Mouse (Mus musculus) hematopoietic multipotent progenitor cell, adult 10-12 weeks (in vitro differentiated cells): ENCODE data around the gene Npr2. TPM values are rescaled to one million over a fixed set of nuclear protein-coding genes. Genes with fewer than 3 reads are reported as not detected.

Experiments
- polyA plus RNA-seq: library from polyadenylated mRNA; stranded (reverse); fragments of >175 nt; gene quantifications from 2 replicates; pipeline ENCODE4 v1.2.3, GENCODE M21; 2012; ENCODE audit warnings: low replicate concordance

Npr2 gene
- polyA plus RNA-seq, result 0.38 and 0.63 TPM in 2 replicates

GRCm38 (mm10) chr4:43631046-43631955, at the start of gene Npr2:
Gene Npr2, plus strand, starts transcription at chr4:43631935.

GRCm38 (mm10) chr4:43584444-43585416, 47.0 kb upstream of the Npr2 start, which contains the start of gene Msmp:
Gene Msmp, minus strand, starts transcription at chr4:43584494.

GRCm38 (mm10) chr4:43653161-43654015, 21.7 kb downstream of the Npr2 start, which contains the start of gene Spag8:
Gene Spag8, minus strand, starts transcription at chr4:43653594.

GRCm38 (mm10) chr4:43656339-43657109, 24.8 kb downstream of the Npr2 start, which contains the start of gene Hint2:
Gene Hint2, minus strand, starts transcription at chr4:43656466.

GRCm38 (mm10) chr4:43668782-43669427, 37.2 kb downstream of the Npr2 start, which contains the start of the genes Tmem8b and Fam221b:
Gene Tmem8b, plus strand, starts transcription at chr4:43668971.
Gene Fam221b, minus strand, starts transcription at chr4:43669145.

GRCm38 (mm10) chr4:43700707-43701106, 69.0 kb downstream of the Npr2 start, which contains the start of gene Olfr70:
Gene Olfr70, minus strand, starts transcription at chr4:43700807.

Other genes with a start within 250 kb of the Npr2 start
- 2.8 and 4.5 TPM in 2 replicates for gene Rusc2, start 250.0 kb upstream of the Npr2 start, polyA plus RNA-seq
- gene Fam166b, start 202.8 kb upstream of the Npr2 start, polyA plus RNA-seq, result not detected in 2 replicates
- gene Tesk1, start 190.0 kb upstream of the Npr2 start, polyA plus RNA-seq, result 138 and 197 TPM in 2 replicates
- 75.3 and 370 TPM in 2 replicates for gene Cd72, start 177.3 kb upstream of the Npr2 start, polyA plus RNA-seq
- 28.2 and 68.1 TPM in 2 replicates for gene Sit1, start 148.2 kb upstream of the Npr2 start, polyA plus RNA-seq
- gene Ccdc107, start 139.0 kb upstream of the Npr2 start, polyA plus RNA-seq, result 85.7 and 181 TPM in 2 replicates
- gene Arhgef39, start 132.2 kb upstream of the Npr2 start, polyA plus RNA-seq, result 1.9 and 5.7 TPM in 2 replicates
- 0.90 TPM in 1 of 2 replicates, not detected in the other for gene Car9, start 125.0 kb upstream of the Npr2 start, polyA plus RNA-seq
- gene Tpm2, start 108.2 kb upstream of the Npr2 start, polyA plus RNA-seq, result 1.2 and 1.9 TPM in 2 replicates
- 4.0 and 5.4 TPM in 2 replicates for gene Creb3, start 69.6 kb upstream of the Npr2 start, polyA plus RNA-seq
- gene Tln1, start 69.2 kb upstream of the Npr2 start, polyA plus RNA-seq, result 255 and 288 TPM in 2 replicates
- 21.3 and 132 TPM in 2 replicates for gene Rgp1, start 53.2 kb upstream of the Npr2 start, polyA plus RNA-seq
- 19.2 and 22.4 TPM in 2 replicates for gene Gba2, start 53.1 kb upstream of the Npr2 start, polyA plus RNA-seq
- 0.22 TPM in 1 of 2 replicates, not detected in the other for gene Msmp, start 47.4 kb upstream of the Npr2 start, polyA plus RNA-seq
- gene Spag8, start 21.7 kb downstream of the Npr2 start, polyA plus RNA-seq, result 0.47 TPM in 1 of 2 replicates, not detected in the other
- gene Hint2, start 24.5 kb downstream of the Npr2 start, polyA plus RNA-seq, result 27.8 and 37.0 TPM in 2 replicates
- gene Tmem8b, start 37.0 kb downstream of the Npr2 start, polyA plus RNA-seq, result 4.0 and 9.5 TPM in 2 replicates
- 0.04 and 0.05 TPM in 2 replicates for gene Fam221b, start 37.2 kb downstream of the Npr2 start, polyA plus RNA-seq
- not detected in 2 replicates for gene Olfr70, start 68.9 kb downstream of the Npr2 start, polyA plus RNA-seq
- not detected in 2 replicates for gene Olfr71, start 78.3 kb downstream of the Npr2 start, polyA plus RNA-seq
- gene Hrct1, start 95.3 kb downstream of the Npr2 start, polyA plus RNA-seq, result not detected in 2 replicates
- not detected in 2 replicates for gene Spaar, start 98.1 kb downstream of the Npr2 start, polyA plus RNA-seq
- gene Olfr159, start 139.1 kb downstream of the Npr2 start, polyA plus RNA-seq, result not detected in 2 replicates
- not detected in 2 replicates for gene Olfr156, start 192.0 kb downstream of the Npr2 start, polyA plus RNA-seq
- not detected in 2 replicates for gene Olfr157, start 208.3 kb downstream of the Npr2 start, polyA plus RNA-seq
- gene Olfr155, start 219.6 kb downstream of the Npr2 start, polyA plus RNA-seq, result not detected in 2 replicates
- 0.17 and 0.44 TPM in 2 replicates for gene Reck, start 243.6 kb downstream of the Npr2 start, polyA plus RNA-seq